In the genomic region with DNA sequence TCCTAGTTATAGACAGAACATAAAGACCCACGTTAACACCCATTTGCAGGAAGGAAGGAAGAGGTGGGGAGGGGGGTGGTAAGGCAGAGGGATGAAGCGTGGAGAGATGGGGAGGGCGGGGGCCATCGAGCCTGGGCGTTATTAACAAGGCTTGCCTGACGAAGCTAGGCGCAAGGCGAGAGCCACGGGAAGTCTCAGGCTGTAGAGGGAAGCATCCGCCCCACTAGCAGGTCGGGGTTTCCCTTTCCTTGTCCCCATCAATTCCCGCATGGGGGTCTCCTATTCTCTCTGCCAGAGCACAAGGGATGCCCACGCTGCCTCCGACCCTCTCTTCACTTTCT, we compare ENCODE assay signal across 8 mouse cellular contexts. TPM values are rescaled to one million over a fixed set of nuclear protein-coding genes. Genes with fewer than 3 reads are reported as not detected.
DNase-seq lines count a peak whose midpoint lies in the region; ATAC-seq and TF ChIP-seq lines count a peak whose summit lies in the region.

No protein-coding gene starts in this region.

- WGBS in intestine, postnatal 0 days, result 81% methylated on average over 14 of the region's 14 CpGs
- WGBS in intestine, embryonic 15.5 days, result 62% methylated on average over 14 of the region's 14 CpGs
- WGBS in forebrain, embryonic 10.5 days, result 4% methylated on average over 14 of the region's 14 CpGs
- 18% methylated on average over 13 of the region's 14 CpGs for WGBS in hindbrain, embryonic 15.5 days
- WGBS in midbrain, embryonic 15.5 days, result 8% methylated on average over 14 of the region's 14 CpGs

- no peak for ATAC-seq in intestine, postnatal 0 days
- no peak for ATAC-seq in intestine, embryonic 15.5 days
- ATAC-seq in hindbrain, embryonic 15.5 days (ENCODE audit: low FRiP score, low read depth), result no peak
- no peak for ATAC-seq in midbrain, embryonic 15.5 days (replicated peaks)

- H3K27ac ChIP-seq in intestine, postnatal 0 days (ENCODE audit: low read depth, low read length), result no peak overlapping the region
- no peak overlapping the region for H3K27ac ChIP-seq in intestine, embryonic 15.5 days
- H3K27ac ChIP-seq in forebrain, embryonic 10.5 days, result peak overlapping the region; percentile 98
- H3K27ac ChIP-seq in hindbrain, embryonic 15.5 days (replicated peaks), result peak overlapping the region; percentile 91
- H3K27ac ChIP-seq in midbrain, embryonic 15.5 days, result peak overlapping the region; percentile 84

- H3K36me3 ChIP-seq in intestine, postnatal 0 days (ENCODE audit: control insufficient read depth, insufficient read depth), result no peaks in the 10 kb centered on the region
- no peaks in the 10 kb centered on the region for H3K36me3 ChIP-seq in intestine, embryonic 15.5 days
- peaks cover 8% of the 10 kb centered on the region for H3K36me3 ChIP-seq in forebrain, embryonic 10.5 days (replicated peaks)
- H3K36me3 ChIP-seq in hindbrain, embryonic 15.5 days, result no peaks in the 10 kb centered on the region
- no peaks in the 10 kb centered on the region for H3K36me3 ChIP-seq in midbrain, embryonic 15.5 days (replicated peaks)

- peaks cover 3% of the 10 kb centered on the region for H3K27me3 ChIP-seq in intestine, postnatal 0 days (replicated peaks; ENCODE audit: control insufficient read depth, insufficient read depth, low read length)
- 0 out of 2 replicates have a peak, but pooled peaks cover 3% of the 10 kb centered on the region for H3K27me3 ChIP-seq in intestine, embryonic 15.5 days (replicated peaks)
- H3K27me3 ChIP-seq in forebrain, embryonic 10.5 days (ENCODE audit: poor library complexity, severe bottlenecking), result peaks cover 90% of the 10 kb centered on the region
- H3K27me3 ChIP-seq in hindbrain, embryonic 15.5 days, result peaks cover 15% of the 10 kb centered on the region
- peaks cover 65% of the 10 kb centered on the region for H3K27me3 ChIP-seq in midbrain, embryonic 15.5 days (replicated peaks)

- H3K9ac ChIP-seq in intestine, postnatal 0 days (ENCODE audit: low read depth, low read length), result no peak overlapping the region
- H3K9ac ChIP-seq in intestine, embryonic 15.5 days, result no peak overlapping the region
- H3K9ac ChIP-seq in hindbrain, embryonic 15.5 days, result peak overlapping the region; percentile 66
- H3K9ac ChIP-seq in midbrain, embryonic 15.5 days, result peak overlapping the region; percentile 34

- DNase-seq in forebrain, embryonic 10.5 days (ENCODE audit: extremely low spot score, low spot score), result no peak
- no peak for DNase-seq in layer of hippocampus, adult 11-12 months (ENCODE audit: low spot score)
- no peak for DNase-seq in cerebellum, adult 11 months
- DNase-seq in ovary, adult 18-20 months (ENCODE audit: low spot score), result no peak

- TF ChIP-seq CTCF in intestine, postnatal 0 days (IDR thresholded peaks at IDR 0.05; ENCODE audit: low read depth), result no peak

- H3K4me2 ChIP-seq in intestine, postnatal 0 days (replicated peaks; ENCODE audit: low read depth), result 0 out of 2 replicates have a peak overlapping the region, but pooled peaks have one; percentile 6
- H3K4me2 ChIP-seq in intestine, embryonic 15.5 days (replicated peaks), result no peak overlapping the region; the same call in 1 of the 2 replicates
- H3K4me2 ChIP-seq in hindbrain, embryonic 15.5 days, result peak overlapping the region; percentile 75
- H3K4me2 ChIP-seq in midbrain, embryonic 15.5 days, result peak overlapping the region; percentile 60

- no peaks in the 10 kb centered on the region; the same call in 1 of the 2 replicates for H3K4me1 ChIP-seq in intestine, postnatal 0 days (replicated peaks; ENCODE audit: control insufficient read depth, insufficient read depth, low read length)
- H3K4me1 ChIP-seq in intestine, embryonic 15.5 days (replicated peaks), result peaks cover 30% of the 10 kb centered on the region
- H3K4me1 ChIP-seq in forebrain, embryonic 10.5 days, result peaks cover 97% of the 10 kb centered on the region
- peaks cover 66% of the 10 kb centered on the region for H3K4me1 ChIP-seq in hindbrain, embryonic 15.5 days (replicated peaks)
- peaks cover 25% of the 10 kb centered on the region for H3K4me1 ChIP-seq in midbrain, embryonic 15.5 days

- no peak overlapping the region for H3K4me3 ChIP-seq in intestine, postnatal 0 days (ENCODE audit: low read depth, low read length)
- H3K4me3 ChIP-seq in intestine, embryonic 15.5 days (replicated peaks), result no peak overlapping the region
- H3K4me3 ChIP-seq in forebrain, embryonic 10.5 days, result peak overlapping the region; percentile 84
- H3K4me3 ChIP-seq in hindbrain, embryonic 15.5 days, result peak overlapping the region; percentile 40; the same call in 1 of the 2 replicates
- peak overlapping the region; percentile 15; the same call in 1 of the 2 replicates for H3K4me3 ChIP-seq in midbrain, embryonic 15.5 days

- no peaks in the 10 kb centered on the region for H3K9me3 ChIP-seq in intestine, postnatal 0 days (ENCODE audit: control insufficient read depth)
- H3K9me3 ChIP-seq in intestine, embryonic 15.5 days, result no peaks in the 10 kb centered on the region
- H3K9me3 ChIP-seq in forebrain, embryonic 10.5 days, result no peaks in the 10 kb centered on the region
- no peaks in the 10 kb centered on the region for H3K9me3 ChIP-seq in hindbrain, embryonic 15.5 days
- H3K9me3 ChIP-seq in midbrain, embryonic 15.5 days, result no peaks in the 10 kb centered on the region

RNA-seq across cellular contexts. Expression of a gene that starts 18.9 kb away (rescaled TPM):
- polyA plus RNA-seq in intestine, postnatal 0 days (2015; fragmentation: Nextera tagmentation; extraction: Ambion mirVana), result 17.9 and 19.1 TPM in 2 replicates
- polyA plus RNA-seq in intestine, embryonic 15.5 days (2015; fragmentation: Nextera tagmentation; extraction: Ambion mirVana), result 39.4 and 46.3 TPM in 2 replicates
- 82.3 and 82.7 TPM in 2 replicates for polyA plus RNA-seq in forebrain, embryonic 10.5 days (2016; fragmentation: Nextera tagmentation; extraction: Ambion mirVana)
- polyA plus RNA-seq in hindbrain, embryonic 15.5 days (2015; fragmentation: Nextera tagmentation; extraction: Ambion mirVana), result 87.2 and 90.1 TPM in 2 replicates
- 84.8 and 98.4 TPM in 2 replicates for polyA plus RNA-seq in midbrain, embryonic 15.5 days (2015; fragmentation: Nextera tagmentation; extraction: Ambion mirVana)

Comparison
In these comparisons a context has a peak if more than half of its experiments do, and no peak if none do; other contexts are left out.
1. H3K27ac ChIP-seq: peak in forebrain, embryonic 10.5 days (single experiment), hindbrain, embryonic 15.5 days (single experiment) and midbrain, embryonic 15.5 days (single experiment); none in intestine, postnatal 0 days (single experiment) and intestine, embryonic 15.5 days (single experiment).
2. H3K4me3 ChIP-seq: peak in forebrain, embryonic 10.5 days (single experiment), hindbrain, embryonic 15.5 days (single experiment) and midbrain, embryonic 15.5 days (single experiment); none in intestine, postnatal 0 days (single experiment) and intestine, embryonic 15.5 days (single experiment).
3. H3K9ac ChIP-seq: peak in hindbrain, embryonic 15.5 days (single experiment) and midbrain, embryonic 15.5 days (single experiment); none in intestine, postnatal 0 days (single experiment) and intestine, embryonic 15.5 days (single experiment).